Mouse (Mus musculus) erythroblast, embryonic 14.5 days (primary cell): ENCODE measurements around the gene Gtf2i.

Experiments
- GATA1 ChIP-seq: IDR thresholded peaks from 2 replicates; pipeline ENCODE4 v1.6.1; 2012; ENCODE audit warnings: low read length, inconsistent platforms, mixed read lengths
- TAL1 ChIP-seq: IDR thresholded peaks from 3 replicates; pipeline ENCODE4 v1.6.1; 2012; ENCODE audit warnings: low read length, inconsistent platforms, mixed read lengths

- TF ChIP-seq GATA1 (no peak), TAL1 (no peak)
These were observed 41.8 kb downstream of the Gtf2i start for GRCm38 (mm10) chr5:134272761-134273160.
